Mouse (Mus musculus) embryonic facial prominence, embryonic 11.5 days (tissue): ENCODE data around the gene Napa. TPM values are rescaled to one million over a fixed set of nuclear protein-coding genes. Genes with fewer than 3 reads are reported as not detected.

Experiments used
- ATAC-seq: fragments of 200-750 bp; cut with Nextera tagmentation; replicated peaks from 2 replicates; pipeline ENCODE4 v1.8.0; 2017; ENCODE audit warnings: low read depth; ENCODE audit not compliant: insufficient number of reproducible peaks, low FRiP score, low TSS enrichment
- DNase-seq: peaks from one replicate; pipeline ENCODE4 v3.0.0-alpha.2; 2015; ENCODE audit warnings: low spot score
- H3K27ac ChIP-seq: fragments of 300-500 bp; sonication (generic); replicated peaks from 2 replicates; pipeline ENCODE4 v1.5.1; 2014; ENCODE audit warnings: mild to moderate bottlenecking, low read depth, low read length, control low read depth
- H3K27me3 ChIP-seq: fragments of 300-500 bp; sonication (generic); 2 replicates; pipeline ENCODE4 v1.6.1; 2014; ENCODE audit warnings: mild to moderate bottlenecking, low read length, moderate library complexity, mixed read lengths; ENCODE audit not compliant: control insufficient read depth, insufficient read depth
- H3K36me3 ChIP-seq: fragments of 300-500 bp; sonication (generic); replicated peaks from 2 replicates; pipeline ENCODE4 v1.6.1; 2014; ENCODE audit warnings: low read depth, mild to moderate bottlenecking, low read length, moderate library complexity, mixed read lengths; ENCODE audit not compliant: control insufficient read depth, insufficient read depth
- H3K4me1 ChIP-seq: fragments of 300-500 bp; sonication (generic); 2 replicates; pipeline ENCODE4 v1.6.1; 2014; ENCODE audit warnings: low read length, mixed read lengths; ENCODE audit not compliant: control insufficient read depth, insufficient read depth
- H3K4me2 ChIP-seq: fragments of 300-500 bp; sonication (generic); 2 replicates; pipeline ENCODE4 v1.6.1; 2014; ENCODE audit warnings: low read depth, mild to moderate bottlenecking, control low read depth, low read length, moderate library complexity
- H3K4me3 ChIP-seq: fragments of 300-500 bp; sonication (generic); 2 replicates; pipeline ENCODE4 v1.5.1; 2014; ENCODE audit warnings: low read depth, low read length, control low read depth
- H3K9ac ChIP-seq: fragments of 300-500 bp; sonication (generic); replicated peaks from 2 replicates; pipeline ENCODE4 v1.6.1; 2014; ENCODE audit warnings: mild to moderate bottlenecking, control low read depth, low read length
- H3K9me3 ChIP-seq: fragments of 300-500 bp; sonication (generic); replicated peaks from 2 replicates; pipeline ENCODE4 v1.6.1; 2016; ENCODE audit warnings: mild to moderate bottlenecking, low read length, inconsistent platforms, mixed read lengths; ENCODE audit not compliant: control insufficient read depth
- WGBS: fragments of 180-500 bp; shearing (Covaris S2); extraction: QIAGEN DNeasy Blood & Tissue Kit; methylation state at CpG from one replicate; pipeline ENCODE4 v1.1.7; 2014; 5-methylcytosine and 5-hydroxymethylcytosine counted together
- polyA plus RNA-seq: library from polyadenylated mRNA; unstranded; fragments of >200 nt; fragmentation: Nextera tagmentation; extraction: Ambion mirVana; gene quantifications from 2 replicates; pipeline ENCODE4 v1.2.1, GENCODE M21; 2014

Gene Napa
- polyA plus RNA-seq, 1 experiment from 2014 or later = 147 TPM

GRCm38 (mm10) chr7:16129421-16129845 is 31.2 kb downstream of the Napa start, which contains the start of gene Slc8a2:
Slc8a2 (plus strand) TSS chr7:16129826.
- H3K9ac ChIP-seq = peak within 1 kb of the TSS; percentile 41
- peaks cover 6% of the 10 kb centered on the region; the same call in 1 of the 2 replicates for H3K4me1 ChIP-seq
- ATAC-seq (no peak), DNase-seq (peak; percentile 85)
- H3K27me3 ChIP-seq = no peaks in the 10 kb centered on the region
- WGBS = 2% methylated on average over 12 of the region's 12 CpGs
- peak within 1 kb of the TSS; percentile 41; the same call in 1 of the 2 replicates for H3K27ac ChIP-seq
- no peaks in the 10 kb centered on the region for H3K9me3 ChIP-seq
- H3K36me3 ChIP-seq = no peaks in the 10 kb centered on the region
- H3K4me2 ChIP-seq = peak within 1 kb of the TSS; percentile 82
- peak within 1 kb of the TSS; percentile 43 for H3K4me3 ChIP-seq

GRCm38 (mm10) chr7:16129846-16130691 is 31.8 kb downstream of the Napa start:
- Histone ChIP-seq H3K4me3 (peak overlapping the region; percentile 43), H3K27ac (peak overlapping the region; percentile 41; the same call in 1 of the 2 replicates), H3K9ac (peak overlapping the region; percentile 41), H3K4me2 (peak overlapping the region; percentile 82), H3K36me3 (no peaks in the 10 kb centered on the region), H3K4me1 (peaks cover 6% of the 10 kb centered on the region; the same call in 1 of the 2 replicates), H3K9me3 (no peaks in the 10 kb centered on the region), H3K27me3 (no peaks in the 10 kb centered on the region)
- DNase-seq = peak; percentile 90
- ATAC-seq = peak; percentile 83
- WGBS = 1% methylated on average over 37 of the region's 38 CpGs

- peak overlapping the region; percentile 43 for H3K4me3 ChIP-seq
- 37% methylated on average over 13 of the region's 13 CpGs for WGBS
- H3K9me3 ChIP-seq = no peaks in the 10 kb centered on the region
- no peak overlapping the region for H3K27ac ChIP-seq
- no peak for ATAC-seq
- H3K36me3 ChIP-seq = no peaks in the 10 kb centered on the region
- H3K4me2 ChIP-seq = peak overlapping the region; percentile 82
- no peak for DNase-seq
- H3K4me1 ChIP-seq = peaks cover 6% of the 10 kb centered on the region; the same call in 1 of the 2 replicates
- peak overlapping the region; percentile 5; the same call in 1 of the 2 replicates for H3K9ac ChIP-seq
- no peaks in the 10 kb centered on the region for H3K27me3 ChIP-seq
Observed at GRCm38 (mm10) chr7:16130956-16131634, 32.8 kb downstream of the Napa start.

GRCm38 (mm10) chr7:16132161-16132581 is 33.9 kb downstream of the Napa start:
- DNase-seq (peak; percentile 61), ATAC-seq (no peak)
- Histone ChIP-seq H3K27me3 (no peaks in the 10 kb centered on the region), H3K36me3 (no peaks in the 10 kb centered on the region), H3K9ac (no peak overlapping the region; the same call in 1 of the 2 replicates), H3K4me3 (no peak overlapping the region), H3K4me2 (no peak overlapping the region; the same call in 1 of the 2 replicates), H3K4me1 (peaks cover 6% of the 10 kb centered on the region; the same call in 1 of the 2 replicates), H3K9me3 (no peaks in the 10 kb centered on the region), H3K27ac (no peak overlapping the region)
- WGBS = 10% methylated on average over 7 of the region's 7 CpGs

GRCm38 (mm10) chr7:16132926-16133325 is 34.7 kb downstream of the Napa start:
- Histone ChIP-seq H3K36me3 (no peaks in the 10 kb centered on the region), H3K9me3 (no peaks in the 10 kb centered on the region), H3K4me1 (peaks cover 6% of the 10 kb centered on the region; the same call in 1 of the 2 replicates), H3K4me2 (no peak overlapping the region), H3K4me3 (no peak overlapping the region), H3K27ac (no peak overlapping the region), H3K27me3 (no peaks in the 10 kb centered on the region), H3K9ac (no peak overlapping the region)
- no peak for ATAC-seq
- DNase-seq = no peak
- 66% methylated on average over 3 of the region's 3 CpGs for whole genome bisulfite sequencing

- no peaks in the 10 kb centered on the region for H3K9me3 ChIP-seq
- H3K27me3 ChIP-seq = no peaks in the 10 kb centered on the region
- WGBS = 89% methylated on average over 9 of the region's 9 CpGs
- no peak overlapping the region for H3K4me2 ChIP-seq
- H3K4me3 ChIP-seq = no peak overlapping the region
- no peak overlapping the region for H3K9ac ChIP-seq
- peaks cover 6% of the 10 kb centered on the region; the same call in 1 of the 2 replicates for H3K4me1 ChIP-seq
- ATAC-seq (no peak), DNase-seq (no peak)
- H3K27ac ChIP-seq = no peak overlapping the region
- H3K36me3 ChIP-seq = no peaks in the 10 kb centered on the region
Observed at GRCm38 (mm10) chr7:16133691-16134090, 35.4 kb downstream of the Napa start.

GRCm38 (mm10) chr7:16134951-16135392 is 36.7 kb downstream of the Napa start:
- no peaks in the 10 kb centered on the region for H3K9me3 ChIP-seq
- WGBS = 69% methylated on average over 7 of the region's 7 CpGs
- H3K4me2 ChIP-seq = no peak overlapping the region
- H3K4me1 ChIP-seq = peaks cover 6% of the 10 kb centered on the region; the same call in 1 of the 2 replicates
- H3K9ac ChIP-seq = no peak overlapping the region
- no peak overlapping the region for H3K4me3 ChIP-seq
- H3K36me3 ChIP-seq = no peaks in the 10 kb centered on the region
- DNase-seq (no peak), ATAC-seq (no peak)
- H3K27ac ChIP-seq = no peak overlapping the region
- no peaks in the 10 kb centered on the region for H3K27me3 ChIP-seq
